Mouse (Mus musculus) layer of hippocampus, adult 11-12 months (tissue): ENCODE data around the gene Sat1.

Source experiments
- DNase-seq: peaks from one replicate; pipeline ENCODE4 v3.0.0; 2022; ENCODE audit warnings: low spot score

The Sat1 gene

GRCm38 (mm10) chrX:155166313-155166712 is 49.9 kb downstream of the Sat1 start:
- no peak for DNase-seq

- no peak for DNase-seq
Measured at GRCm38 (mm10) chrX:155163553-155163952, 52.7 kb downstream of the Sat1 start.
